Mouse (Mus musculus): ENCODE measurements at regions not wholly inside any gene's neighbourhood (a gene's known extent, or its start where the extent isn't known, plus 50 kb on each side); places are given as distances from the start of the nearest gene placed in this dataset.

DNA sequence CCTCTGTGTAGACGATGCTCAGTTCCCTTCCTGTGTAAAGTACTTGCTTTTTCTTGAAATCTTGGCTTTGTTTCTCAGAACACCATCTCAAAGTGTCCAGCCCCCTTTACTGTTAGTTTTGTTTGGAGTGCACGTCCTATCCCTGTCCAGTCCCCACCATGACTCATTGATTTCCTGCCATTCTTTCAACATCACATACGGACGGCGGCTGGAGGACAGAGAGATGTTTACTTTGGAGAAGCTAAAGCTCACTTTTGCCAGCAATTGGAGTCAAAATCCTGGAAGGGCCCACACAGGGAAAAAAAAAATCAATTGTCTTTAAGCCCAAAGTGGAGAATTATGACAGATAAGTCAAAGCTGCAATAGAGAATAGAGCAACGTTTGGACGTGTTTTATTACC, 51.8 kb downstream of the Gm5426 start:
- no peaks in the 10 kb centered on the region for H3K36me3 ChIP-seq (ENCODE audit: control insufficient read depth, insufficient read depth, low read length)
- H3K4me2 ChIP-seq (ENCODE audit: low read depth, low read length): no peak overlapping the region
- DNase-seq (ENCODE audit: low spot score): peak; percentile 80
- WGBS: 44% methylated on average over 7 of the region's 7 CpGs
- no peak overlapping the region for H3K9ac ChIP-seq (ENCODE audit: low read depth, low read length)
- no peaks in the 10 kb centered on the region for H3K4me1 ChIP-seq (ENCODE audit: control insufficient read depth, insufficient read depth, low read length)
- H3K9me3 ChIP-seq (ENCODE audit: control insufficient read depth, low read length): 0 out of 2 replicates have a peak, but pooled peaks cover 2% of the 10 kb centered on the region
- H3K4me3 ChIP-seq (ENCODE audit: low read depth, low read length): no peak overlapping the region
- ATAC-seq (ENCODE audit: low read depth): 0 out of 2 replicates have a peak, but pooled peaks have one; percentile 30
- peak overlapping the region; percentile 12; the same call in 1 of the 2 replicates for H3K27ac ChIP-seq (replicated peaks; ENCODE audit: low read depth, low read length)
- H3K27me3 ChIP-seq (replicated peaks; ENCODE audit: control insufficient read depth, insufficient read depth, low read length): no peaks in the 10 kb centered on the region

DNA sequence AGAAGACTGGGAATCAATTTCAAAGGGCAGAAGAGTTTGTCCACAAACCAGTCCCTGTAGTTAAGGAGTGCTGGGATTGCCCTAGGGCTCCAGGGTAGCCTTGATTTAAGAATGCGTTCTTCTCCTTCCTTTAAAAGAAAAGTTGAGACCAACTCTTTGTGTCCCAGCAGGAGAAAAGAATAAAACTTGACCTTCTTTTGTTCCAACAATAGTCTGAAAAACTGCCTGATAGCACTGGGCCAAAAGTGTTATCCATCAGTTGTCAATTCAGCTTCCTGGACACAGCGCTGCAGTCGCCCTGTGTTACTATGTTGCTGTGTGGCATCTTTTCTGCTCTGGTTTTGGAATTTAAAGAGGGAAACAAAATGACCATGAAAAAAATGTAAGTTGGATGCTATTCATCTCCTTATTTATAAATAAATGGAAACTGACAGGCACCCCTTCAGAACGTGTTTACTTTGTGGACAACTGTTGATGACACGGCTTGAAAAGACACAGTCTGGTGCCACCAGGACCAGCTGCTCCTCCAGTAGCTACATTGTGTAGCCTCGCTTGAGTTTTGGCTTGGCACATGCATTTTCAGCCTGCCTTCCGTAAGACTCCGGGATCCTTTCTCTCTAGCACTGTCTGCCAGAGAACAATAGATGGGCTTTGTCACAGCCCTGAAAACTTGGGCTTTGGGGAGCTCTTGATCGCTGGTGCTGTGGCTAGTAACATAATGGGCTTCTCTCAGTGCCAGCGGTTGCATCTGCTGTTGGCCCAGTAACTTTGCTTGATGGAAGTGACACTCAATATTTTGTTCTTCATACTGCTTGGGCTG, 54.0 kb downstream of the Gm5426 start:
- H3K27me3 ChIP-seq (replicated peaks; ENCODE audit: control insufficient read depth, insufficient read depth, low read length): no peaks in the 10 kb centered on the region
- no peak overlapping the region for H3K9ac ChIP-seq (ENCODE audit: low read depth, low read length)
- no peaks in the 10 kb centered on the region for H3K9me3 ChIP-seq (ENCODE audit: control insufficient read depth, low read length)
- no peak overlapping the region for H3K4me3 ChIP-seq (ENCODE audit: low read depth, low read length)
- 79% methylated on average over 10 of the region's 10 CpGs for WGBS
- H3K4me2 ChIP-seq (ENCODE audit: low read depth, low read length): no peak overlapping the region
- no peaks in the 10 kb centered on the region for H3K4me1 ChIP-seq (ENCODE audit: control insufficient read depth, insufficient read depth, low read length)
- ATAC-seq (ENCODE audit: low read depth) (peak; percentile 33; the same call in 1 of the 2 replicates), DNase-seq (ENCODE audit: low spot score) (peak; percentile 43)
- no peaks in the 10 kb centered on the region for H3K36me3 ChIP-seq (ENCODE audit: control insufficient read depth, insufficient read depth, low read length)
- no peak overlapping the region for H3K27ac ChIP-seq (replicated peaks; ENCODE audit: low read depth, low read length)

- Histone ChIP-seq H3K27me3 (replicated peaks; ENCODE audit: control insufficient read depth, insufficient read depth, low read length) (no peaks in the 10 kb centered on the region), H3K27ac (replicated peaks; ENCODE audit: low read depth, low read length) (no peak overlapping the region), H3K9me3 (ENCODE audit: control insufficient read depth, low read length) (no peaks in the 10 kb centered on the region), H3K36me3 (ENCODE audit: control insufficient read depth, insufficient read depth, low read length) (no peaks in the 10 kb centered on the region), H3K9ac (ENCODE audit: low read depth, low read length) (no peak overlapping the region), H3K4me1 (ENCODE audit: control insufficient read depth, insufficient read depth, low read length) (no peaks in the 10 kb centered on the region), H3K4me3 (ENCODE audit: low read depth, low read length) (no peak overlapping the region), H3K4me2 (ENCODE audit: low read depth, low read length) (no peak overlapping the region)
- WGBS: 62% methylated on average over 27 of the region's 27 CpGs
- DNase-seq (ENCODE audit: low spot score) (no peak), ATAC-seq (ENCODE audit: low read depth) (no peak)
These were observed 64.7 kb downstream of the Gm5426 start for GRCm38 (mm10) chr10:96200932-96201641.

- no peak overlapping the region for H3K27ac ChIP-seq (replicated peaks; ENCODE audit: low read depth, low read length)
- H3K9ac ChIP-seq (ENCODE audit: low read depth, low read length): no peak overlapping the region
- WGBS: 36% methylated on average over 6 of the region's 6 CpGs
- H3K4me1 ChIP-seq (ENCODE audit: control insufficient read depth, insufficient read depth, low read length): no peaks in the 10 kb centered on the region
- H3K4me3 ChIP-seq (ENCODE audit: low read depth, low read length): no peak overlapping the region
- H3K36me3 ChIP-seq (ENCODE audit: control insufficient read depth, insufficient read depth, low read length): no peaks in the 10 kb centered on the region
- H3K4me2 ChIP-seq (ENCODE audit: low read depth, low read length): no peak overlapping the region
- no peaks in the 10 kb centered on the region for H3K27me3 ChIP-seq (replicated peaks; ENCODE audit: control insufficient read depth, insufficient read depth, low read length)
- H3K9me3 ChIP-seq (ENCODE audit: control insufficient read depth, low read length): no peaks in the 10 kb centered on the region
- DNase-seq (ENCODE audit: low spot score) (no peak), ATAC-seq (ENCODE audit: low read depth) (no peak)
These were observed 65.5 kb downstream of the Gm5426 start for GRCm38 (mm10) chr10:96201891-96202290.

GRCm38 (mm10) chr10:96202871-96203270, 66.5 kb downstream of the Gm5426 start:
- Histone ChIP-seq H3K27me3 (replicated peaks; ENCODE audit: control insufficient read depth, insufficient read depth, low read length) (no peaks in the 10 kb centered on the region), H3K9ac (ENCODE audit: low read depth, low read length) (no peak overlapping the region), H3K4me2 (ENCODE audit: low read depth, low read length) (no peak overlapping the region), H3K36me3 (ENCODE audit: control insufficient read depth, insufficient read depth, low read length) (no peaks in the 10 kb centered on the region), H3K4me1 (ENCODE audit: control insufficient read depth, insufficient read depth, low read length) (no peaks in the 10 kb centered on the region), H3K4me3 (ENCODE audit: low read depth, low read length) (no peak overlapping the region), H3K9me3 (ENCODE audit: control insufficient read depth, low read length) (no peaks in the 10 kb centered on the region), H3K27ac (replicated peaks; ENCODE audit: low read depth, low read length) (no peak overlapping the region)
- no peak for ATAC-seq (ENCODE audit: low read depth)
- DNase-seq (ENCODE audit: low spot score): no peak

- H3K27ac ChIP-seq (replicated peaks; ENCODE audit: low read depth, low read length): no peak overlapping the region
- ATAC-seq (ENCODE audit: low read depth) (no peak), DNase-seq (ENCODE audit: low spot score) (no peak)
- no peaks in the 10 kb centered on the region for H3K36me3 ChIP-seq (ENCODE audit: control insufficient read depth, insufficient read depth, low read length)
- H3K4me3 ChIP-seq (ENCODE audit: low read depth, low read length): no peak overlapping the region
- no peak overlapping the region for H3K4me2 ChIP-seq (ENCODE audit: low read depth, low read length)
- WGBS: 94% methylated on average over 5 of the region's 5 CpGs
- H3K9ac ChIP-seq (ENCODE audit: low read depth, low read length): no peak overlapping the region
- no peaks in the 10 kb centered on the region for H3K27me3 ChIP-seq (replicated peaks; ENCODE audit: control insufficient read depth, insufficient read depth, low read length)
- H3K9me3 ChIP-seq (ENCODE audit: control insufficient read depth, low read length): no peaks in the 10 kb centered on the region
- H3K4me1 ChIP-seq (ENCODE audit: control insufficient read depth, insufficient read depth, low read length): no peaks in the 10 kb centered on the region
These were observed 67.8 kb downstream of the Gm5426 start for GRCm38 (mm10) chr10:96204198-96204597.

GRCm38 (mm10) chr10:96209171-96209570, 72.8 kb downstream of the Gm5426 start:
- no peaks in the 10 kb centered on the region for H3K9me3 ChIP-seq (ENCODE audit: control insufficient read depth, low read length)
- H3K4me1 ChIP-seq (ENCODE audit: control insufficient read depth, insufficient read depth, low read length): no peaks in the 10 kb centered on the region
- H3K36me3 ChIP-seq (ENCODE audit: control insufficient read depth, insufficient read depth, low read length): no peaks in the 10 kb centered on the region
- no peak overlapping the region for H3K4me2 ChIP-seq (ENCODE audit: low read depth, low read length)
- DNase-seq (ENCODE audit: low spot score) (no peak), ATAC-seq (ENCODE audit: low read depth) (no peak)
- H3K9ac ChIP-seq (ENCODE audit: low read depth, low read length): no peak overlapping the region
- H3K4me3 ChIP-seq (ENCODE audit: low read depth, low read length): no peak overlapping the region
- H3K27ac ChIP-seq (replicated peaks; ENCODE audit: low read depth, low read length): no peak overlapping the region
- H3K27me3 ChIP-seq (replicated peaks; ENCODE audit: control insufficient read depth, insufficient read depth, low read length): no peaks in the 10 kb centered on the region
- 70% methylated on average over 5 of the region's 5 CpGs for WGBS

- H3K36me3 ChIP-seq (ENCODE audit: control insufficient read depth, insufficient read depth, low read length): no peaks in the 10 kb centered on the region
These were observed 74.8 kb downstream of the Gm5426 start for GRCm38 (mm10) chr10:96211189-96211588.

More at GRCm38 (mm10) chr10:96211189-96211588, 74.8 kb downstream of the Gm5426 start:
- H3K4me2 ChIP-seq (ENCODE audit: low read depth, low read length): no peak overlapping the region
- no peak for DNase-seq (ENCODE audit: low spot score)
- no peak overlapping the region for H3K27ac ChIP-seq (replicated peaks; ENCODE audit: low read depth, low read length)
- H3K27me3 ChIP-seq (replicated peaks; ENCODE audit: control insufficient read depth, insufficient read depth, low read length): no peaks in the 10 kb centered on the region
- H3K9ac ChIP-seq (ENCODE audit: low read depth, low read length): no peak overlapping the region
- no peaks in the 10 kb centered on the region for H3K4me1 ChIP-seq (ENCODE audit: control insufficient read depth, insufficient read depth, low read length)
- ATAC-seq (ENCODE audit: low read depth): no peak
- no peaks in the 10 kb centered on the region for H3K9me3 ChIP-seq (ENCODE audit: control insufficient read depth, low read length)
- WGBS: 77% methylated on average over 7 of the region's 7 CpGs
- no peak overlapping the region for H3K4me3 ChIP-seq (ENCODE audit: low read depth, low read length)
